Mouse (Mus musculus) heart, adult 2 months (tissue): ENCODE measurements at regions not wholly inside any gene's neighbourhood (a gene's known extent, or its start where the extent isn't known, plus 50 kb on each side); places are given as distances from the start of the nearest gene placed in this dataset.

Source experiments
- CTCF ChIP-seq: fragments of 200-600 bp; IDR thresholded peaks from 2 replicates; pipeline ENCODE4 v1.8.1; 2022; ENCODE audit warnings: antibody characterized with exemption, mild to moderate bottlenecking, moderate library complexity
- POLR2A ChIP-seq: fragments of 200-500 bp; IDR thresholded peaks from 2 replicates; pipeline ENCODE4 v1.6.1; 2011; ENCODE audit warnings: mild to moderate bottlenecking, low read depth, low read length, control low read depth; ENCODE audit not compliant: insufficient read depth

- no peak for TF ChIP-seq CTCF
- no peak for TF ChIP-seq POLR2A
These were observed 128.2 kb upstream of the Manea start for GRCm38 (mm10) chr4:26474913-26475312.
